Mouse (Mus musculus): ENCODE results near the gene Klhl25. TPM values are rescaled to one million over a fixed set of nuclear protein-coding genes. Genes with fewer than 3 reads are reported as not detected.
"Not testable (repeated sequence)": the region's sequence is repeated elsewhere in the genome, so short reads cannot be mapped to it uniquely, and the experiment has no call there.

The Klhl25 gene
- polyA plus RNA-seq, 1 experiment from 2014 or later: 24.2 TPM

DNA sequence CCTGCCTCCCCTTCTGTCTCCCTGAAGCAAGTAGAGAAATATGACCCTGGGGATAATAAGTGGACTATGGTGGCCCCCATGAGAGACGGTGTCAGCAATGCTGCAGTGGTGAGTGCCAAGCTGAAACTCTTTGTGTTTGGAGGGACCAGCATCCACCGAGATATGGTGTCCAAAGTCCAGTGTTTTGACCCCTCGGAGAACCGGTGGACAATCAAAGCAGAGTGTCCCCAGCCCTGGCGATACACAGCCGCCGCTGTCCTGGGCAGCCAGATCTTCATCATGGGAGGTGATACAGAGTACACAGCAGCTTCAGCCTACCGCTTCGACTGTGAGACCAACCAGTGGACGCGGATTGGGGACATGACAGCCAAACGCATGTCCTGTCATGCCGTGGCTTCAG, 18.4 kb downstream of the Klhl25 start:
- 95% methylated on average over 13 of the region's 13 CpGs for WGBS
- no peak overlapping the region for H3K4me3 ChIP-seq
- H3K4me1 ChIP-seq: peaks cover 6% of the 10 kb centered on the region; the same call in 1 of the 2 replicates
- H3K9me3 ChIP-seq: peaks cover 5% of the 10 kb centered on the region; the same call in 1 of the 2 replicates
- no peaks in the 10 kb centered on the region for H3K27me3 ChIP-seq (replicated peaks; ENCODE audit: low read depth, poor library complexity, severe bottlenecking)
- H3K36me3 ChIP-seq (replicated peaks): peaks cover 91% of the 10 kb centered on the region
- no peak for DNase-seq (ENCODE audit: low spot score)
- no peak overlapping the region for H3K27ac ChIP-seq (replicated peaks)

DNA sequence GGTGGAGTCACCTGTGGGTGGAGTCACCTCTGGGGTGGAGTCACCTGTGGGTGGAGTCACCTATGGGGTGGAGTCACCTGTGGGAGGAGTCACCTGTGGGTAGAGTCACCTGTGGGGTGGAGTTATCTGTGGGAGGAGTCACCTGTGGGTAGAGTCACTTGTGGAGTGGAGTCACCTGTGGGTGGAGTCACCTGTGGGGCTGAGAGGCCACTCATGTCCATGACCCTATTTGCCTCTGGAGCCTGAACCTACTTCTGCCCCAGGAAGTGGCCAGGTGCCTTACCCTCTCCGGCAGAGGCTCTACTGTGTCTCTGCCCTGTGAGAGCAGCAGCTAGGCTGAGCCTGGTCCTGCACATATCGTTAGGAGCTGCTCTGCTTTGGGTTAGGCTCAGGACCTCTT, 20.6 kb downstream of the Klhl25 start:
- Histone ChIP-seq H3K4me1 (peaks cover 6% of the 10 kb centered on the region; the same call in 1 of the 2 replicates), H3K4me3 (no peak overlapping the region), H3K36me3 (replicated peaks) (peaks cover 98% of the 10 kb centered on the region), H3K27ac (replicated peaks) (no peak overlapping the region), H3K27me3 (replicated peaks; ENCODE audit: low read depth, poor library complexity, severe bottlenecking) (no peaks in the 10 kb centered on the region), H3K9me3 (peaks cover 5% of the 10 kb centered on the region; the same call in 1 of the 2 replicates)
- DNase-seq (ENCODE audit: low spot score): no peak
- WGBS: 76% methylated on average over 2 of the region's 2 CpGs

DNA sequence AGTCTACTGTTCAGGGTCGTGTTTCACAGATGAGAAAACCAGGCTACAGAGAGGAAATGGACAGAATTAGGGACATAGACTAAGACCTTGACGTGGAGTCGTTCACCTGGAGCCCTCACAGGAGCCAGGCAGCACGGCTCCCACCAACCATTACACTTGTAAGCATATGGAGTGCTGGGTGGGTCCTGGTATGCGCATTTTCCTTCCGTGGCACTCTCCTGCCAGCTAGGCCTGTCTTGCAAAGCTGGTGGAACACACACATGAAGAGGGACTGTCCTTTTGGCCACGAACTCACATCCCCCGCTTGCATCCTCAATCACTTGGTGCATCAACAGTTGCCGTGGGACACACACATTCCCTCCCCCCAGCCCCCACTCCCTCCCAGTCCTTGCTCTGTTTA, 22.4 kb downstream of the Klhl25 start:
- no peaks in the 10 kb centered on the region for H3K27me3 ChIP-seq (replicated peaks; ENCODE audit: low read depth, poor library complexity, severe bottlenecking)
- H3K36me3 ChIP-seq (replicated peaks): peaks cover 96% of the 10 kb centered on the region
- WGBS: 77% methylated on average over 9 of the region's 9 CpGs
- no peaks in the 10 kb centered on the region for H3K9me3 ChIP-seq
- H3K4me1 ChIP-seq: peaks cover 6% of the 10 kb centered on the region; the same call in 1 of the 2 replicates
- DNase-seq (ENCODE audit: low spot score): no peak
- H3K27ac ChIP-seq (replicated peaks): no peak overlapping the region
- no peak overlapping the region for H3K4me3 ChIP-seq

DNA sequence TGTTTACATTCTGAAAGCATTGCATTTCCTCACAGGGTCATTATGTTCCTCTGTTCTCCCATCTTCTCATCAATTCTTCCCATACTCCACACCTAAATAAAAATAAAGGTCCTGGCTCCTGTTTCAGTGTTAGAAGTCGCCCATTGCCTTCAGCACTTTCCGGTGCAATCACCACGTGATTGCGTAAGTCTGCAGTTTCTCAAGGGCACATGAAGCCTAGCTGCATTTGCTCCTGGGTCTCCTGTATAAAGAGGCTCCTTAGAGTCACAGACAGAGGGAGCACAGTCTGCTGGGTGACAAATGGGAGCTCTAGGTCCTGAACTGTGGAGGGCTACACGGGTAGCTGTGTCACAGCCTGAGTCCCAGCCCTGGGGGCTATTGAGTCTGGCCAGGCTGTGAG, 24.1 kb downstream of the Klhl25 start:
- H3K27me3 ChIP-seq (replicated peaks; ENCODE audit: low read depth, poor library complexity, severe bottlenecking): no peaks in the 10 kb centered on the region
- peaks cover 79% of the 10 kb centered on the region for H3K36me3 ChIP-seq (replicated peaks)
- WGBS: 67% methylated on average over 5 of the region's 5 CpGs
- DNase-seq (ENCODE audit: low spot score): no peak
- H3K27ac ChIP-seq (replicated peaks): no peak overlapping the region
- H3K4me3 ChIP-seq: no peak overlapping the region
- no peaks in the 10 kb centered on the region for H3K9me3 ChIP-seq
- peaks cover 6% of the 10 kb centered on the region; the same call in 1 of the 2 replicates for H3K4me1 ChIP-seq

DNA sequence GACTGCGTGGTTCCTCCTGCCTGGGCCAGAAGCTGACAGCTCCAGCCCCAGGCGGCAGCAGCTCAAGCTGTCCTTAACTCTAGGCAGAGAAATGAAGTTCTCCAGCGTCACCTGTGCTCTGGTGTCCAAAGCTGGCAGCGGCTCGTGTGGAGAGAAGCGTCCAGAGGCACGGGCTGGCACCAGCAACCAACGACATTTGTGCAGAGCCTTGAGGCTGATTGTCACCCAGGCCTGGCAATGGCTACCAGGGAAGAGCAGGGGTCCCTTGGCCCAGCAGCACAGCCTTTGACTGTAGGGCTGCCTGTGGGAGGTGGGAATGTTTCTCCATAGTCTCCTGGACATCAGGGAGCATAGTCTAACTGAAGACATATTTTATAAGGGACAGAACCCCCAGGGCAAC, 24.6 kb downstream of the Klhl25 start:
- Histone ChIP-seq H3K4me3 (no peak overlapping the region), H3K27me3 (replicated peaks; ENCODE audit: low read depth, poor library complexity, severe bottlenecking) (no peaks in the 10 kb centered on the region), H3K27ac (replicated peaks) (no peak overlapping the region), H3K36me3 (replicated peaks) (peaks cover 75% of the 10 kb centered on the region), H3K9me3 (no peaks in the 10 kb centered on the region), H3K4me1 (peaks cover 6% of the 10 kb centered on the region; the same call in 1 of the 2 replicates)
- no peak for DNase-seq (ENCODE audit: low spot score)
- 79% methylated on average over 8 of the region's 8 CpGs for WGBS

DNA sequence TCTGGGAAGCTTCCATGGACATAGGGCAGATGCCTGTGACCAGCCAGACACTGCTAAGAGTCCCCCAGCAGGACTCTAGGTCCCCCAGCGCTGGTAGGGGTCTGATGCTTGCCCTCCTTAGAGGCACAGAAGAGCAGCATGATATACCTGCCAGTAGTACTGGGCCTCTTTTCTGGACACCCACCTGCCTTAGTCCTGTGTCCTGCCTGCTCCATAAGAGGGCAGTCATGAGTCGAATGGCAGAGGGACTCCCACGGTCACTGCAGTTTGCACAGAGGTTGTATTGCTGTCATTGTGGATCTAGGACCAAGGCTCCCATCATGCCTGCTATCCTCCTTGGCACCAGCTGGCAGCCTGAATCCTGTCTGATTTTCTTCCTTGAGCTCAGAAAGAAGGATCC, 25.1 kb downstream of the Klhl25 start:
- Histone ChIP-seq H3K4me1 (peaks cover 6% of the 10 kb centered on the region; the same call in 1 of the 2 replicates), H3K4me3 (no peak overlapping the region), H3K27ac (replicated peaks) (no peak overlapping the region), H3K9me3 (no peaks in the 10 kb centered on the region), H3K27me3 (replicated peaks; ENCODE audit: low read depth, poor library complexity, severe bottlenecking) (no peaks in the 10 kb centered on the region), H3K36me3 (replicated peaks) (peaks cover 70% of the 10 kb centered on the region)
- no peak for DNase-seq (ENCODE audit: low spot score)
- WGBS: 75% methylated on average over 3 of the region's 3 CpGs

DNA sequence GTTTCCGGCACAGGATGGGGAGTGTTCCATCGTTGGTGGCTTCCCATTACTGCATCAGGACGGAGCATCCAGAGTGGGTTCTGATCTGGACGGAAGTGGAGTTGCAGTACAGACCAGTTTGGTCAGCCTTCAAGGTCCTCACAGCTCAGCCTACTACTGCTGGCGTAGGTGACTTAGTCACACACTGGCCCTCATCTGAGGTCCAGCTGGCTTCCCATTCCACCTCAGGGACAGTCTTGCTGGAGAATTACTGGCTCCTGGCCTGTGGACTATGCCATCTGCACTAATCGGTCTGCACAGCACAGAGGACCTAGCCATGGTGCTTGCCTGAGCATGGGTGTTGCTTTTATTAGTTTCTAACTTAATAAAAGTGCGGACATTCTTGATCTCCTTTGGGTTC, 25.6 kb downstream of the Klhl25 start:
- H3K27me3 ChIP-seq (replicated peaks; ENCODE audit: low read depth, poor library complexity, severe bottlenecking): no peaks in the 10 kb centered on the region
- peaks cover 6% of the 10 kb centered on the region; the same call in 1 of the 2 replicates for H3K4me1 ChIP-seq
- peaks cover 64% of the 10 kb centered on the region for H3K36me3 ChIP-seq (replicated peaks)
- no peak for DNase-seq (ENCODE audit: low spot score)
- WGBS: 92% methylated on average over 7 of the region's 7 CpGs
- H3K9me3 ChIP-seq: no peaks in the 10 kb centered on the region
- no peak overlapping the region for H3K4me3 ChIP-seq
- H3K27ac ChIP-seq (replicated peaks): no peak overlapping the region

DNA sequence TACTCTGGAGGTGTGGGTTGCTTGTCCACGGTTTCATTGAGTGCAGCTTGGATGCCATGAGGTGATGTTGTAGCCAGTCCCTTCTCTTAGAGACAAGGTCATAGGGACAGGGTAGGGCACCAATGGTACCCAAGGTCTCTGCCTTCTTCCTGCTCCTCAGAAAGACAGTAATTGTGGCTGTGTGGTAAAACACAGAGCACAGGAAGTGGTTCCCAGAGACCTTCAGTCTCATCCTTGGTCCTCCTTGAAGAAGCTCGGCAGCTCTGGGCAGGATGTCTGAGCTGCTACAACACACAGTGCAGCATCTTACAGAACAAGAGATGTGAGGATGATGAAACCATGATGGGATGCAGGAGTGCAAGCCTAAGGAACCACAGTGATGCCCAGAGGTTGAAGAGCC, 31.3 kb downstream of the Klhl25 start:
- H3K27me3 ChIP-seq (replicated peaks; ENCODE audit: low read depth, poor library complexity, severe bottlenecking); H3K27ac ChIP-seq (replicated peaks); H3K9me3 ChIP-seq; H3K4me1 ChIP-seq; H3K36me3 ChIP-seq (replicated peaks); DNase-seq (ENCODE audit: low spot score); H3K4me3 ChIP-seq: not testable (repeated sequence)
- WGBS: 83% methylated on average over 2 of the region's 2 CpGs

DNA sequence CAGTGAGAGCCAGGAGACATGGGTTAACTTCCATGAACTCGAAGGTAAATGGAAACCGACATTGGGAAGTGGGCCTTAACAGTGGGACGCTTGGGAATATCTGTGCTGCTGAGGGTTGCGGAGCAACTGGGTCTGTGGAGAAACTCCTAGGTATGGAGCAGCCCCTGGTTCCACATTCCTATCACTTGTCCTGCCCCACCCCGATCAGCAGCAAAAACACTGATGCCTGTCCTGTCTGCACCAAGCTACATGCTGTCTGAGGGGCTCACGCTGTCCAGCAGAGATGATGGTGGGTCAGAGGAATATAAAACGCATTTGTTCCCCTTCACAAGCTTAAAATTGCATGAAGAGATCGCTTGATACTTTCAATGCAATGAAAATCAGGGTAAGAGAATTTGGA, 32.1 kb downstream of the Klhl25 start:
- Histone ChIP-seq H3K4me1 (peaks cover 6% of the 10 kb centered on the region), H3K27ac (replicated peaks) (no peak overlapping the region; the same call in 1 of the 2 replicates), H3K27me3 (replicated peaks; ENCODE audit: low read depth, poor library complexity, severe bottlenecking) (no peaks in the 10 kb centered on the region), H3K9me3 (no peaks in the 10 kb centered on the region), H3K36me3 (replicated peaks) (0 out of 2 replicates have a peak, but pooled peaks cover 2% of the 10 kb centered on the region), H3K4me3 (no peak overlapping the region)
- 63% methylated on average over 8 of the region's 8 CpGs for WGBS
- DNase-seq (ENCODE audit: low spot score): no peak

DNA sequence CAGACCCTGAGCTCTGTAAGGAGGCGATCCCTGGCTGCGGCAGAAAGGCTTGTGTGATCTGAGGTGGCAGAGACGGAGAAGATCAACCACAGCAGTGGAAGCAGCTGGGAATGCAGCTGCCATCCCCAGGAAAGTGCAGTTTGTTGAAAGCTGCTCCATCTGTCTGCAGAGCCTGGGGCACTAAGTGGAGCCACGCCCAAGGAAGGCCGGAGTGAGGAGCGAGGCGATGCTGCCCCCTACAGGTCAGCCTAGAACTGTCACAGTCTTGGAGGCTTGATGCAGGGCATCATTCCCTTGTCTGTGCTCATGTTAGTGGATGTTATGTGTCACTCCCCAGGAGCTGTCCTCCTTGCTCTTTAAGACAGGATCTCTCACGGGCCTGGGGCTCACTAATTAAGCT, 32.5 kb downstream of the Klhl25 start:
- Histone ChIP-seq H3K27ac (replicated peaks) (no peak overlapping the region; the same call in 1 of the 2 replicates), H3K27me3 (replicated peaks; ENCODE audit: low read depth, poor library complexity, severe bottlenecking) (no peaks in the 10 kb centered on the region), H3K9me3 (no peaks in the 10 kb centered on the region), H3K36me3 (replicated peaks) (no peaks in the 10 kb centered on the region), H3K4me1 (peaks cover 6% of the 10 kb centered on the region), H3K4me3 (no peak overlapping the region)
- DNase-seq (ENCODE audit: low spot score): peak; percentile 90
- 6% methylated on average over 8 of the region's 8 CpGs for WGBS

DNA sequence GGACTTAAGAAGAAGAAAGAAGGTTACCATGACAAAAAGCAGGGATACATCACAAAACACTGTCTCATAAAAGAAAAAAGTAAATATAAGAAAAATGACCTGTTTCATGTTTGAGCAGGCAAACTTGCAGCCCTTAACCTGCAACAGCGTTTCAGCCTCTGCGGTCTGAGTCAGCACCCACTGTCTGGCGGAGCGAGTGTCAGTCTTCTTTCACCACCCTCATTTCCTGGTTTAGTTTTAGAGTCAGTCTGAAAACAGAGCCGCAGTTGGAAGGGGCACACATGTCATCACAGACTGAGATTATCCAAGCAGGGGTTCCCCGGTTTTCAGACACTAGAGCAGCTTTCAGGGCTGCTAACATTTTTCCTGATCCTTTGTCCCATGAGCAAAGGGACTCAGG, 33.3 kb downstream of the Klhl25 start:
- Histone ChIP-seq H3K9me3 (no peaks in the 10 kb centered on the region), H3K27me3 (replicated peaks; ENCODE audit: low read depth, poor library complexity, severe bottlenecking) (no peaks in the 10 kb centered on the region), H3K36me3 (replicated peaks) (no peaks in the 10 kb centered on the region), H3K4me3 (no peak overlapping the region), H3K27ac (replicated peaks) (no peak overlapping the region), H3K4me1 (peaks cover 6% of the 10 kb centered on the region)
- no peak for DNase-seq (ENCODE audit: low spot score)
- 67% methylated on average over 6 of the region's 6 CpGs for whole genome bisulfite sequencing

DNA sequence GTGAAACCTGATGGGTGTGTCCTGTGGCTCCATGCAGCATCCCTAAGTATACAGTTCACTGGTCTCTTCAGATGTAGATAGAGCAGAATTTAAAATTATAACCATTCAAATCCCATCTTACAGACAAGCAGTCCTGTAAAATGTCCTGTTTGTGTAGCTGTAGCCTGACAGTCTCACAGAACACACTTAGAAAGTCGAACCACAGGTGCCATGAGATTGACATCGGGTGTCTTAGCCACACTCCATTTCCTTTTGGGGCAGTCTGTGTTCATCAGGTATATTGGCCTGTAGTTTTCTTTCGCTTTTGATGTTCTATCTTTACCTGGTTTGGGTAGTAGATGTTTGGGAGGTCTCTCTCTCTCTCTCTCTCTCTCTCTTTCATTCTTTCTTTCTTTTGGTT, 33.7 kb downstream of the Klhl25 start:
- no peak for DNase-seq (ENCODE audit: low spot score)
- H3K9me3 ChIP-seq: no peaks in the 10 kb centered on the region
- 70% methylated on average over 3 of the region's 3 CpGs for WGBS
- no peak overlapping the region for H3K4me3 ChIP-seq
- no peaks in the 10 kb centered on the region for H3K36me3 ChIP-seq (replicated peaks)
- no peak overlapping the region for H3K27ac ChIP-seq (replicated peaks)
- H3K4me1 ChIP-seq: peaks cover 6% of the 10 kb centered on the region
- no peaks in the 10 kb centered on the region for H3K27me3 ChIP-seq (replicated peaks; ENCODE audit: low read depth, poor library complexity, severe bottlenecking)

DNA sequence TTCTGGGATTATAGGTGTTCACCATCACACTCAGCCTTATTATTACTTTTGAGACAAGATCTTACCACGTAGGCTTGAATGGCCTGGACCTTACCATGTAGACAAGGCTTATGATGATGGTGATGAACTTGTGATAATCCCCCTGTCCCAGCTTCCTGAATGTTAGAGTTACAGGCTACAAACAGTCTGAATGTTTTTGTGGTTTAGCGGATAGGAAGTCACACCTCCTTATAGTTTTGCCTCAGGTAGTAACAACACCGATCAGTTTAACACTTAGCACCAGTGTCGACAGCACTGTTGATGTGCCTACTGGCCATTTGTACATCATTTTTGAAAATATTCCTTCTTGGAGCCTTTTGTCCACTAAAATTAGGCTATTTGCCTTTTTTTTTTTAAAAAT, 43.4 kb downstream of the Klhl25 start:
- DNase-seq (ENCODE audit: low spot score): no peak
- WGBS: 91% methylated on average over 4 of the region's 4 CpGs
- Histone ChIP-seq H3K9me3 (no peaks in the 10 kb centered on the region), H3K27ac (replicated peaks) (no peak overlapping the region), H3K4me1 (no peaks in the 10 kb centered on the region), H3K27me3 (replicated peaks; ENCODE audit: low read depth, poor library complexity, severe bottlenecking) (no peaks in the 10 kb centered on the region), H3K36me3 (replicated peaks) (no peaks in the 10 kb centered on the region), H3K4me3 (no peak overlapping the region)

DNA sequence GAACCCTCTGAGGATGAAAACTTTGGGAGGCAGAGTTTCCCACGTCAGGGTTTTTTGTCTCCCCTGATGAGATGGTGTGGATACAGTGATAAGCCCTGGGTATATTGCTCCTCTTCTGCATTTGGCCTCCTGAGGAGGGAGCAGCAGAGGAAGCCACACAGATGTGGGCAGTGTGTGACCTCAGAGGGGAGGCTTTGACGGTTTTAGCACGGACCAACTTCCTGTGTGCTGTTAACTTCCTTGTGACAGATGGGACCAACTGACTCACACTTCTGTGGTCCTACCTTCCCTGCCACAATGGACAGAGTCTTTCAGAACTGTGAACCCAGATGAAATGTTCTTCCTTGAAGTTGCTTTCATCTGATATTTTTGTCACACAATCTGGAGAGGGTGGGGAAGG, 44.6 kb downstream of the Klhl25 start:
- Histone ChIP-seq H3K4me3 (no peak overlapping the region), H3K27me3 (replicated peaks; ENCODE audit: low read depth, poor library complexity, severe bottlenecking) (no peaks in the 10 kb centered on the region), H3K4me1 (no peaks in the 10 kb centered on the region), H3K9me3 (no peaks in the 10 kb centered on the region), H3K27ac (replicated peaks) (no peak overlapping the region), H3K36me3 (replicated peaks) (no peaks in the 10 kb centered on the region)
- 79% methylated on average over 3 of the region's 3 CpGs for WGBS
- DNase-seq (ENCODE audit: low spot score): no peak

Data from embryonic facial prominence, embryonic 10.5 days (tissue).